Mouse (Mus musculus) frontal cortex, adult 2 months (tissue): ENCODE results near the gene 1700021F05Rik. TPM values are rescaled to one million over a fixed set of nuclear protein-coding genes. Genes with fewer than 3 reads are reported as not detected.

Experiments used
- DNase-seq, 2 experiments: peaks; one replicate each; pipeline ENCODE4 v3.0.0; 2022; ENCODE audit warnings: low spot score in 1 of 2; ENCODE audit errors: extremely low spot score in 1 of 2
- polyA plus RNA-seq: library from polyadenylated mRNA; depleted of rRNA; stranded (reverse); fragments of >200 nt; gene quantifications from 2 replicates; pipeline ENCODE4 v1.2.3, GENCODE M21; 2012; rRNA removed

1700021F05Rik gene
- polyA plus RNA-seq = 40.7 and 46.0 TPM in 2 replicates

DNA sequence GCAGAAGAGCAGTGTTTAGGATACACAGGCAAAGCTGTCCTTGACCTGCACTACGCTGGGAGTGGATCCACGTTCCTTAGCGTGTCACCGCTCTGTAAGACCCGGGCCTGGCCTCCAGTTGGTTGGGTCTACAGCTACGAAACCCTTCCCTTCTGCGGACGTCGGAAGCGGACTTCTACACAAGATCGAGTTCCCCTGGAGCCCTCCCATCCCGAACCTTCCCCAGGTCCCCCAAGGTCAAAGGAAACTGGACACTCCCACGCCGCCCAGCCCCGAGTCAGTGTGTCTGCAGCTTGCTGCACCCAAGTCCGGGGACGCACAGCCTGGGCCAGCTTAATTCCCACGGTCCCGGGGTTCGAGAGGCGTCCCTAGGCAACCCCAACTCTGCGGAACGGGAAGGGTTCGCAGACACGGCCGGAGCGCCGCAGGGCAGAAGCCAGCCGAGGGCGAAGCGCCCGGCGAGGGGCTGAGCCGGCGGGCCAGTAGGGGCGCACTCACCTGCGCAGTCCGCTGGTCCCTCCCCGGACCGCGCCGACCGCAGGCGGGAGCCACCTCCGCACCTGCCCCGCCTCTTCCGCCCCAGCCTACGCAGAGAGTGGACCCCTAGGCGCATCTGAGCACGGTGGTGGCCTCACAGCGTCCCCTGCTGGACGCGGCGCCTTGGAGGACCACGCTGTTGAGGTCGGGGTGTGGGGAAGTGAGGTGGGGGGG, at the start of gene 1700021F05Rik:
Gene 1700021F05Rik, minus strand, starts transcription at position 553 of the 711 bp plus-strand sequence.
- peak; percentile 78 to 97 for DNase-seq

DNA sequence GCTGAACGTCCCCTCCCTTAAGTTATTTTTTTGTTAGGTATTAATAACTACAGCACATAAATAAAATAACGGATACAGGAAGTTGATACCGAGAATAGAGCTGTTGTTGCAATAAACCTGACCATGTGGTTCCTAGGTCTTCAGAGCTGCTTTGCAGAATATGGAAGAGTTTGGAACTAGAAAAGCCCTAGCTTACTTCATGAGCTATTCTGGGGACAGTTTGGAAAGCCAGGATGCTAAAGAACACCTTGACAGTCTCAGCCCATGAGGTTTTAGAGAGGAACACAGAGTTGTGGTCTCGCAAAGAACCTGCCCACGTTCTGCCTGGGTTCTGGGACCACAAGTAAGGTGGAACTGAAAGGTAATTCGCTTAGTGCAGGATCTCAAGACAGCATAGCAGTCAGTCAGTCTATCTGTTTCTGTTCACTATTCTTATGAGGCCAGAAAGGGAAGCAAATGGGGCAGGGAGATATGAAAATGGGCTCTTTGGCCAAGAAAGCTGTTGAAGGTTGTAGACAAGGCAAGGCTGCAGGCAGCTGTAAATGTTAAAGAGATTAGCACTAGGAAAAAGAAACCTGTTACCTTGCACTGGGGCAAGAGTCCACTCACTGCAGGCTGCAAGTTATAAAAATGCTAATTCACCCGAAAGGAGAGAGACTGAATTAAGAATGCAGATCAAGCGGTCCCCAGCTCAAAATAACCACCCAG, 47.8 kb upstream of the 1700021F05Rik start:
- no peak for DNase-seq

DNA sequence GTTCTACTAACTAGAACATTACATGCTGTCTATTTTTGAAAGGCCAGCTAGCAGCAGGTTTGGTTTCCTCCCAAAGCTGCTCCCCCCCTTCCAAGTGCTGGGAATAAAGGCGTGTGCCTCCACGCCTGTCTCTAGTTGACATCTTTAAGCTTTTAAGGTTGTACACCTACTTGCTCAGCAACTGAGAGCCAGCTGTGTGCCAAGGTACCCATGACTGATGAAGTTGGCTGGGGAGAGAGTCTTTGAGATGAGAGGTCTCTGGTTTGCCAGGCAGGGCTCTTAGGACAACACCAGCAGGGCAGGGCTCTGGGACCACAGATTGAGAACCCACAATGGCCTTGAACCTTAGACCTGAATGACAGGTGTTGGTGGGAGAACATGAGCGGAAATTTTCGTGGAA, 43.7 kb upstream of the 1700021F05Rik start:
- DNase-seq = no peak

DNA sequence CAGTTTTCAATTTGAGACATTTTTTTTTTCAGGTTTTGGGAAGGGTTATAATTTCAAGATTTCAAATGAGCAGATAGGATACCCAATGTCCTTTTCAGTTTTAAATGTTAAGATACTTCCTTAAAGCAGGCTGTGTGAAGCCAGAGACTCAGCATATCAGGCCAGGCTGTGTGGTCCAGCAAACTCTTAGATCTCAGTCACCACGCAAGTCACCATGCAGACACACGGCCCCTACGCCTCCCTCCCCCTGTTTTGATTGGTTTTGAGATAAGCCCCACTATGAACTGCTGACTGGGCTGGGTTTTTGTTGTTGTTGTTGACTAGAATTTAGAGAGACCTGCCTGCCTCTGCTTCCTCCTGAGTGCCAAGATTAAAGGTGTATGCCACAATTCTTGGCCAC, 40.5 kb upstream of the 1700021F05Rik start:
- DNase-seq = no peak

DNA sequence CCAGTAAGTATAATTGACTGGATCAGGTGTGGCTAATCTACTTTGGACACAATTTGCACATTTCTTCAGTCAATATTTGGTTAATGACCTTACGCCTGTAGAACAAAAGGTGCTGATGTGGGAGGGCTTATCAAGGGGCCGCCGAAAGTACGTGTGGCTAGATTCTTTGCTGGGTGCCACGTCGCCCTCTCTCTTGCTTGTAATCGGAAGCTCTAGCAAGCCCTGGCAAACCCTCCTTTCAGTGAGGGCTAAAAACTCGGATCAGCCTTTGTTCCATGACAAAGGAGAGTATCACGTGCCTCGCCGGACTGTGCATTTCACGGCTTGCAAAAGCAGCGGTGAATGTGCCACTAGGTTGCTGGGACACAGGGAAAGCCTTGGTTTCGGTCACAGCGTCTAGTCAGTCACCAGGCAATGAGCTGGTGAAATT, 39.9 kb upstream of the 1700021F05Rik start:
- no peak for DNase-seq

DNA sequence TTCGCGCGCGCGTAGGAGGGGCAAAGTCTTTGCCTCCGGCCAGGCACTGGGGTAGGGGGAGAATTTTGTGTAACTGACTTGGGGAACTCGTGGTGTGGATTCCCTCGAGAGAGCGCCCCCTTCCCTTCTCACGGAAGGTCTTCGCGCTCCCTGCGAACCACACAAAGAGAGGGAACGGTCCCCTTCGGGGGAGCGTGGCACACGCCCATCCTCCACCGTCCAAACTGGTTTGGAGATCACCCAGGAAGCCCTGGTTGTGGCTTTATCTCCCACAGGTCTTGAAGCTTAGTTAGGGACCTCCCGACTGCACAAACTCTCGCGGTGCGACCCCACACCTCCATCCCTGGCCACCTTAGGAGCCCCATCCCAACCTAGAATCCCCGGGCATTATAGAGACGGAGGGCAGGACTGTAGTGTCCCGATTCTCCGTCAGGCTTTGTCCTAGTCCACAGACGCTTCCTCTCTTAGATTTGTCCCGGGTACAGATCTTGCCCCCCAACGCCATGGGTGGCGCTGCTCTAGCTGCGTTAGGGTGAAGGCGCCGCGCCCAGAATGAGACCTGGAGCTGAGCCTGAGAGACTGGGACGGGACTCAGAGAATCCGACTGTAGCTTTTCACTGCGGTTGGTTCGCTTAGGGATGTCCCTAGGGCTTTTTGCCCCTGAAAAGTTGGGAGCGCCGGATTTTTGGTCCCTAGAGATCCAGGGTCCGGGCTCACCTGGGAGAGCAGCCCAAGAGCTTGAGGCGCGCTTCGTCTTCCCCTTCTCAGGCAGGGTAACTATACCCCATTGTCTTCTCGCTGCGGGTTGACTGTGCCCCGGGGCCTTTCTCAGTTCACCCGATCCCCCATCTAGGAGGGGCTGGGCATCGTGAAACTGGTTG, 38.8 kb upstream of the 1700021F05Rik start:
- no peak for DNase-seq

DNA sequence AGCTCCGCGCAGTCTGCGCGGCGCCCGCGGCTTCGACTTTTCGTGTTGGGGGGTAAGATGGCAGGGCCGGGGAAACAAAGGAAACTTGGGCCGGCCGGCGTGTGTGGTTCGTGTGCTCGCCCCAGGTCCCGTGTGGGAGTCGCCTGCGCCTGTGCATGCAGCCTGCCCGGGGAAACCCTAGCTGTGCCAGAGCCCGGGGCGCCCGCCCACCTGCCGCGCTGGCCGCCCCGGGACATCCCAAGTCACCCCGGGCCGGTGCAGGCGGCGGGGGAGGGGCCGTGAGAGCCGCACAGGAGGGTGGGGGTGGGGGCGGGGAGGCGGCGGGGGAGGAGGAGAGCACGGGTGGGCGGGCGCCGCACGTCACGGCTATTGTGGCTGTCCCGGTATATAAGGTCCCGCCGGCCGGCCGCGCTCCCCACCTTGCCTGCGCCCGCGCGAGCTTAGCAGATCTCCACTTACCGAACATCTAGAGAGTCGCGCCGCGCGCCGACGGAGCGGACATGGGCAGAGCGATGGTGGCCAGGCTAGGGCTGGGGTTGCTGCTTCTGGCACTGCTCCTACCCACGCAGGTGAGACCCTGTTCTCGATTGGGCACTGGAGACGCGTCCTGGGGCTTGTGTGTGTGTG, 38.1 kb upstream of the 1700021F05Rik start:
- no peak for DNase-seq

DNA sequence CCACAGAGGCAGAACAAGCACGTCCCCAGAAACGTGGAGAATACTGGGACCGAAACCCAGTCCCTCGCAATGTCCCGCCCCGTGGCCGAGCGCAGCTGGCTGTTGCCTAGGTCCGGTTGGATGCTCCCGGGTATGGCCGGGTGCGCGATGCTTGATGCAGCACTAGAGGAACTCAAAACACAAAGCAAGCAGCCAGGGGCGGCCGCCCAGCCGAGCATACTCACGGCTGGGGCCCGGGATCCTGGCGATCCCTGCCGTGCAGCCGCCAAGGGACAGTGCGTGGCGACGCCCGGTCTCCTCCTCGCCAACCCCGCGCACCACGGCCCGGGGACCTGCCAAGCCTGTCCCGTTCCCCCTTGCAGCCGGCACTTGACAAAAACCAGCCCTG, 37.6 kb upstream of the 1700021F05Rik start:
- peak in 1 of 2 experiments; percentile 17 for DNase-seq

DNA sequence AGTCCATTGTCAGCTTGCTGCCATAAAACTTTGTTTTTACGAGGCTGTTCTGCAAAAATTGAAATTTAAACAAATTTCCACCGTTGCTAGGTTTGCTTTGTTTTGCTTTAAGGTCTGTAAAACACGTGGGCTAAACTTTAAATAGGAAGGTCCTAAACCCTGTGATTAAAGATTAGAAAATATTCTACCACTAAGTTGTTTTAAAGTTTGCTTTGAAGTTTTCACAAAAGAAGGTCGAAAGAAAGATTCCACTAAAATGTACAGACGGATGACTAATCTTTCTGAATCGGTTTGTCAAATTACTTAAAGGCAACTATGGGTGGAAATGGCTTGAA, 37.2 kb upstream of the 1700021F05Rik start, which contains the start of gene Cd24a:
Gene Cd24a, plus strand, starts transcription at position 288 of the 335 bp plus-strand sequence.
- DNase-seq = no peak

DNA sequence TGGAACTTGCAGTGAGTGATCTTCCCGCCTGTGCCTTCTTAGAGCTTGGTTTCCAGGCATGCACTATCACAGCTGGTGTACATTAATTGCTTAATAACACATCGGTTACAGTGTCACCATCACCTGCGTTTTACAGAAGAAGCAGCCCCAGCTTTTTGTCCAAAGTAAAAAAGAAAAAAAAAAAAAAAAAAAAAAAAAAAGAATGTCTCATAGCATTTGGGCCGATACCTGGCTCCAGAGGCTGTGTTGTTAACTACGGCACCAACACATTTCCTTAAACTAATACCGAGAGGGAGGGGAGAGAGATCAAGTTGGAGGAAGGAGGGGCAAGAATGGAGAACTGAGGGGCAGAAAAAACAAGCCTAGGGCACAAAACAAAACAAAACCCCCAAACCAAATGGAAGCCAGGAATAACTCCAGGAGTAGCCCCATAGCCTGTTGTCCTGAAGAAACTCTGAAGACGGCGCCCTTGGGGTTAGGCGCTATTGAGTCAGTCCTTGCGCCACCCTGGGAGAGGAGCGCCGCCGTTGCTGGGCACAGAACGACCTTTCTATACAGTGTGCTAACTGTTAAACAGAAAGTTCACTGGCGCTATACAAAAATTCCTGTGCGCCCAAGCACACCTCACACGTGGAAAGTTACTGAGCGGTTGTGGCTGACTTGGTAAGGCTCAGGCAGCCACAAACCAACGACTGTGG, 36.7 kb upstream of the 1700021F05Rik start:
- DNase-seq = no peak

DNA sequence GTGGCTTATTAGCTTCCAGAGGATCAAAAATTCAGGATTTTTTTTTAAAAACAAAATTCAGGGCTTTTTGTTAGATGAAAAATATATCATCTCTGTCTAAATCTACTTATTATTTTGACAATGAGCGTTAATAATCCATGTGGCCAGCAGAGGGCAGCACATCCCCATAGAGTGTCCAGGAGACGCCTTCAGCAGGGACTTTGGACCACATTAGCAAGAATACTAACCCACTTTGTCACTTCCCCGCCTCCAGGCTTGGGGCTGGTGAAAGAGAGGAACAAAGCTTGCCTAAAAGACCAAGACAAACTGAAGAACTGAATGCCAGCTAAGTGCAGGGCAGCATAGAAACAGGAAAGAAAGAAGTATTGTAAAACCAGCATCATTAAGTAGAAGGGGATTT, 34.2 kb upstream of the 1700021F05Rik start:
- DNase-seq = peak; percentile 54 to 93

DNA sequence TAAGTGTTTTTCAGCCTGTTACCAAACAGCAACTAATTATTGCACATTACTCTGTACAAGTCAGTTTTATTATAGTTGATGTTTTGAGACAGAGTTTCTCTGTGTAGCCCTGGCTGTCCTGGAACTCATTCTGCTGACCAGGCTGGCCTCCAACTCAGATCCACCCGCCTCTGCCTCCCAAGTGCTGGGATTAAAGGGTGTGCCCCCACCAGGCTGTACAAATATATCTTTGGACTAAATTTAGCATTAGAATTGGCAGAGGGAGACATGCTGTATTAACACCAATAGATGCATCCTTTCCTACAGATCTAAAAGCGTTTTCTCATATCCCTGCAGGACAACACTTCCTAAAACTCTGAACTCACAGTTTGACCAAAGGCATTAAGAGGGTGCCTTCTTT, 33.6 kb upstream of the 1700021F05Rik start:
- DNase-seq = no peak

DNA sequence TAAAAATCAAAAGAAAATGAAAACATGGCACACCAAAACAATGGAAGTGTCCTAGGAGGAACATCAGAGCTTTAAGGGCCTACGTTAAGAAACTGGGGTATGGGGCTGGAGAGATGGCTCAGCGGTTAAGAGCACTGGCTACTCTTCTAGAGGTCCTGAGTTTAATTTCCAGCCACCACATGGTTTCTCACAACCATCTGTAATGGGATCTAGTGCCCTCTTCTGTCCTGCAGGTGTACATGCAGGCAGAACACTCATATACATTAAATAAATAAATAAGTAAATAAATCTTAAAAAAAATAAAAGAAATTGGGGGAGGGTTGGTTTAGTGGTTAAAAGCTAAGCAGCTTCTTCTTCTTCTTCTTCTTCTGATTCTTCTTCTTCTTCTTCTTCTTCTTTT, 20.5 kb upstream of the 1700021F05Rik start:
- no peak for DNase-seq

DNA sequence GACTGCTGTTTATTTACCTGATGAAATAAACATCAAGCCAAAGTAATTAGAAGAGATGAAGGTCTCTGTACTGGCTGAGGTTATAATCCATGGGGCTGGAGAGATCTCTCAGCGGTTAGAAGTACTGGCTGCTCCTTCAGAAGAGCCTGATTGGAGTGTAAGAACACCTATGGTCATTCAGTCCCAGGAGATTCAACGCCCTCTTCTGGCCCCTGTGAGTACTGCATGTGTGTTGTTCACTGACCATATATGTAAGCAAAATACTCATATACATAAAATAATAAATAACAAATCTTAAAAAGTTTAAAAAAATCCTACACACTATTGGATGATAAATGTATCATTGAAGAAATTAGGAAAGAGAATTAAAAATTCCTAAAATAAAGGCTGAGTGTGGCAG, 20.0 kb upstream of the 1700021F05Rik start:
- DNase-seq = no peak

DNA sequence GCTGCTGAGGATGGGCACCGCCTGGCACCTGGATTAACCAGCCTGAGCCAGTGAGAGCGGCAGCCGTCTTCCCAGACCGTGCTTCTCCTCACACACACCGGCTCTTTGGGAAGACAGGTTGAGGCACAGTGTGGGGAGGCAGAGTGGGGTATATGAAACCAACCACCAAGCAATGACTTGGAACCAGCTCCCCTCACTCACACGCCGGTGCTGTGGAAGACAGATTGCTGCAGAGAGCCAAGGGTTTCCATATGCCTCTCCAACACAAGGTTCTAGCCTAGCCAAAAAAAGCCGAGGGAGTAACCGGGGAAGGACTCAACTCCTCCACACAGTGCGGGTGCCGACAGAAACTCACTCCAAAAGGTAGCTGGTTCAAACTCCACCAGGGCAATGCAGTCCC, 18.5 kb upstream of the 1700021F05Rik start:
- peak in 1 of 2 experiments; percentile 16 for DNase-seq

DNA sequence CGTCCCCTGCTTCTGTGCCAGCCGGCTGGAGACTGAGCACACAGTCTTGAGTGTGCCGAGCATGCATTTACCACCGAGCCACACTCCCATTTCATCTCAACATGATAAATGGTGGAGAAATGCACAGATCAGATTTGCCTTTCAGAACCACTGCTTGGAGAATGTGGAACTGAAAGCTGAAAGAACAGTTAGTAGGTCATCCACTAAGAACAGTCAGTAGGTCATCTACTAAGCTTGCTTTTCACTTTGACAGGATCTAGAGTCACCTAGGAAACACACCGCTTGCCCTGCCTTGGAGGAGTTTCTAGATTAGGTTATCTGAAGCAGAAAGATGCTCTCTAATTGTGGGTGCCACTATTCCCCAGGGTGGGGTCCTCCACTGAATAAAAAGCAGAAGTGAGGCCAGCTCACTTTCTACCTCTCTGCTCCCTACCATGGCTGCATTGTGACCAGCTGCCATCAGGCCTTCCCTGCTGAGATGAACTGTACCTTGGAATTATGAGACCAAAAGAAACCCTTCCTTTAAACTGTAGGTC, 16.9 kb upstream of the 1700021F05Rik start:
- DNase-seq = no peak

DNA sequence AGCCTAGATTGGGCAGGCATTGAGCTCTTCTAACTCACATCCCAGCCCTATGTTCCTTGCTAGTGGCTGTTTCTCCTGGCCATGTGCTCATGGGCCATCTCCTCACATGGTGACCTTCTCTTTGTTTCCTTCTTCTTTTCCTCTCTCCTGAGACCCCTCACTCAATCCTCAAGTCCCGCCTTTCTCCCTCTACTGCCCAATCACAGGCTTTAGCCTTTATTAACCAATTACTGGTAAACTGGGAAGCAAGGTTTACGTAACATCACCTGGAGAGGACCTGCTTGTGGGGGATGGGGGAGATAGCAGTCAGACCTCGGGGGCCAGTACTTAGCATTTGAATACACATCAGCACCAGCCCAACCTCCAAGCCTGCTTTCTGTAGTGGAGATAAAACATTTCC, 10.6 kb upstream of the 1700021F05Rik start:
- no peak for DNase-seq

DNA sequence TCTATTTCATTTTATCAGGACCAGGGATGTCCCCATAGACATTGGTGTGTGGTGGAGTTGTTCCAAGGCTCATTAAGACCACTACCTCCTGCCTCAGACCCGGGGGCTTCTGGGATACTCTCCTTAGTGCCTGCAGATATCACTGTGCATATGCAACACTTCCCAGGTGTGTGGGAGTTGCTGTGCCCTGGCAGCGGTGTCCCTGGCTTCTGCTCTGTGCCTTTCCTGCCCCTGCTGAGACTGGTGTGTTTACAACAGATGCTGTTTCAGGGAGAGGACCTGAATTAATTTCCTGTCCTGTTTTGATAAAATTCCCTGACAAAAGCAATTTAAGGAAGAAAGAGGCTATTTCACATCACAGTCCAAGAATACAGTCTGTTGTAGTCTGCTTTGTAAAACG, 10.1 kb upstream of the 1700021F05Rik start:
- DNase-seq = no peak

DNA sequence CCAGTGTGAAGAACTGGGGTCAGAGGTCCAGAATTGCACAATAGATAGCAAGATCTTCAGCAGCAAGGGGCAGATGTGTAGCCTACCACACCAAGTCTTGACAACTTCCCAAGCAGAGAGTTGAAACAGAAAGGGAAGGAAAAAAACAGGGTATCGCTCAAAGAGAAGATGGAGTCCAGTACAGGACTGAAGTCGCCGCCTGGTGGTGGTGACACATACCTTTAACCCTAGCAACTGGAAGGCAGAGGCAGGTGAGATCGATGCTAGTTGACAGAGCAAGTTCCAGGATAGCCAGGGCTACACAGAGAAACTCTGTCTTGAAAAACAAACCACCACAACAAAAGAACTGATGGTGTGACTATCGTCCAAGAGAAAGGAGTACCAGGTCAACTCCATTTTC, 8.6 kb upstream of the 1700021F05Rik start:
- DNase-seq = no peak

DNA sequence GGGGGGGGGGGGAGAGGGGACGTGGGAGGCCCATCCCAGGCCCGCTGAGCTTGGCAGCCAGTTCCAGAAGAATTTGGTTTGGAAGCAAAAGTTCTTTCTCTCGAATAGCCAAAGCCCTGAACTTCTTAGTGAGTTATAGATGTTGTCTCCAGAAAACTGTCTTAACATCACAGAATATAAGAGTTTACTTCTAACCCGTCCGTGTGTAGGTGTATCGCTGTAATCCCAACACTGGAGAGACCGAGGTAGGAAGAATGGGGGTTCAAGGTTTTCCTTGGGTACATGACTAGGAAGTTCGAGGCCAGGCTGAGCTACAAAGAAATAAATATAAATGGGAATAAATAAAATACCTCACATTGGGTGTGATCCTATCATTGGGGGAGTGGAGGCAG, 355 bp upstream of the 1700021F05Rik start:
- no peak for DNase-seq
